Mouse (Mus musculus): ENCODE measurements around the gene Arhgap42.

GRCm38 (mm10) chr9:9041009-9041408 is 197.9 kb downstream of the Arhgap42 start:
- TF ChIP-seq CTCF (IDR thresholded peaks at IDR 0.05; ENCODE audit: low read depth) (no peak), EP300 (IDR thresholded peaks at IDR 0.05; ENCODE audit: low read depth) (no peak)

All from liver, postnatal 0 days (tissue).